Mouse (Mus musculus): ENCODE measurements around the gene Sp7.

Gene Sp7

DNA sequence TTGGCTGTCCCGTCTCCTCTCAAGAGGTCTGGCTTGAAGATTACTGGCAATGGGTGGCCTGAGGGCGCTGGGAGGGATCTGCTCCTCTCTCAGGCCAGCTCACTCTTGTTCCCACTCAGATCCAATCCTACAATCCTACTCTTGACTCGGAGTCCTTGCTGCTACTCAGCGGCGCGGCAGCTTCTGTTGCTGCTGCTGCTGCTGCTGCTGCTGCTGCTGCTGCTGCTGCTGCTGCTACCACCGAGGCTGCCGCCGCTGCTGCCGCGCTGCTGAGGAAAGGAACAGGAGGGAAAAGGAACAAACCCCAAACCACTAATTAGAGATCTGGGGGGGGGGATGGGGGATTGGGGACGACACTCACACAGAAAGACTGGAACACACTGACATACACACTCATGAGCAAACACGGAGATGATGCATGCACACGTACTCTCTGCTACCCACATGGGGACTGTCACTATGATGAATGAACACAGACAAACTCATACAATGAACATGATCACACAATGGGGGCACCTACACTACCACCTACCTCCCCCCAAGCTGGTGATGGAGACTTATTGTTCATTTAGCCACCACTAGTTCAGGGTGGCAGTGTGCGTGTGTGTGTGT lies at the start of gene Sp7:
TSS of gene Sp7 (minus strand) at position 450 of the 612 bp plus-strand sequence.
- DNase-seq (ENCODE audit: low read depth, low spot score): no peak

DNA sequence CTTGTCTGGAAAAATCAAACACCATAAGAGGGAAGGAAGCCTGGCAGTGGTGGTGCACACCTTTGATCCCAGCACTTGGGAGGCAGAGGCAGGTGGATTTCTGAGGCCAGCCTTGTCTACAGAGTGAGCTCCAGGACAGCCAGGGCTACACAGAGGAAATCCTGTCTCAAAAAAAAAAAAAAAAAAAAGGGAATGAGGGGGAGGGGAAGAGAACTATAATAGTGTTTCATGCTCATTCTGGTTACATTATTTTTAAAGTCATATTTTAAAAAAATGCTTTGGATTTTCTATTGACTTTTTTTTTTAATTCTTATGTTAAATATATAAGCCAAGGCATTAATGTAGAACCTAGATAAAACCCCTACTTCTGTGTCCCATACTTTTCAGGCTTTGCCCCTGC lies 46.7 kb upstream of the Sp7 start:
- DNase-seq (ENCODE audit: low read depth, low spot score): no peak

DNA sequence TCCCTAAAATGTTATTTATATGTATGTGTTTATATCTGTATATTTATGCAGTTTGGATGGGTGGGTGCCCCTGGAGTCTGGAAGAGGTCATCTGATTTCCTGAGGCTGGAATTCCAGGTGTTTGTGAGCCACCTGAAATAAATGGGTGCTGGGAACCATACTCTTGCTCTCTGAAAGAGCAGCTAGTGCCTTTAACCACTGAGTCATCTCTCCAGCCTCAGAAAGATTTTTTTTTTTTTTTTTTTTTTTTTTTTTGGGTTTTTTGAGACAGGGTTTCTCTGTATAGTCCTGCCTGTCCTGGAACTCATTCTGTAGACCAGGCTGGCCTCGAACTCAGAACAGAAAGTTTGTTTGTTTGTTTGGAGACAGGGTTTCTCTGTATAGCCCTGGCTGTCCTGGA lies 44.1 kb upstream of the Sp7 start:
- no peak for DNase-seq (ENCODE audit: low read depth, low spot score)

DNA sequence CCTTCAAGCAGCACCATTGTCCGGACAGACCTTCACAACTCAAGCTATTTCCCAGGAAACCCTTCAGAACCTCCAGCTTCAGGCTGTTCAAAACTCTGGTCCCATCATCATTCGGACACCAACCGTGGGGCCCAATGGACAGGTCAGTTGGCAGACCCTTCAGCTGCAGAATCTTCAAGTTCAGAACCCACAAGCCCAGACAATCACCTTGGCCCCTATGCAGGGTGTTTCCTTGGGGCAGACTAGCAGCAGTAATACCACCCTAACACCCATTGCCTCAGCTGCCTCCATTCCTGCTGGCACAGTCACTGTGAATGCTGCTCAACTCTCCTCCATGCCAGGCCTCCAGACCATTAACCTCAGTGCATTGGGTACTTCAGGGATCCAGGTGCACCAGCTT lies 42.3 kb upstream of the Sp7 start:
- DNase-seq (ENCODE audit: low read depth, low spot score): no peak

- no peak for DNase-seq (ENCODE audit: low read depth, low spot score)
These were observed 41.7 kb upstream of the Sp7 start for GRCm38 (mm10) chr15:102408558-102409130.

GRCm38 (mm10) chr15:102407681-102408557 lies 40.9 kb upstream of the Sp7 start:
- DNase-seq (ENCODE audit: low read depth, low spot score): no peak

DNA sequence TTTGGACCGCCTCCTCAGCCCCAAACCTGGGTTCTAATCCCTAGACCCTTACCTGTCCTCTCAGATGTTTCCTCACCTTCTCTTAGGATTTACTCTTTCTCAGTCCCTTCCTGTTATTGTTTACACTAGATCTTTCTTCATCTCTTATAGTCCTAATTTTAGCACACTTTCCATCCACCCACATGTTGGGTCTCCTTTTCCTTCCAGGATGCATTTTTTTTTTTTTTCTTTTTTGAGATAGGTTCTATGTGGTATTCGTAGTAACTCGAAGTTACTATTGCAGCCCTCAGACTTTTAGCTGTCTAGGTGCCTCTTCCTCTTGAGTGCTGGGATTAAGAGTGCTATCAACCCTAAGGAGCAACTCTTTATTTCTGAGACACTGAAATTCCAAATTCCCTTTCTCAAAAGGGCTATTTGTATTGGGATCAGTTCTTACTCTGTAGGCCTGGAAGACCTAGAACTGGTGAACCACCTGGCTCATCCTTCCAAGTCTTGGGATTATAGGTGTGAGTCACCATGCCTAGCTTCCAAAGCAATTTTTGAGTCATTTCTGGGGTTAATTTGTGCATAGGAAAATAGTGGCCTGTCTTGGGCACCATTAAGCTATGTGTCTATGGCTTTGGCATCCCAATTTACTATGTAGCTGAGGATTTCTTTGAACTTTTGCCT lies 40.1 kb upstream of the Sp7 start:
- no peak for DNase-seq (ENCODE audit: low read depth, low spot score)

DNA sequence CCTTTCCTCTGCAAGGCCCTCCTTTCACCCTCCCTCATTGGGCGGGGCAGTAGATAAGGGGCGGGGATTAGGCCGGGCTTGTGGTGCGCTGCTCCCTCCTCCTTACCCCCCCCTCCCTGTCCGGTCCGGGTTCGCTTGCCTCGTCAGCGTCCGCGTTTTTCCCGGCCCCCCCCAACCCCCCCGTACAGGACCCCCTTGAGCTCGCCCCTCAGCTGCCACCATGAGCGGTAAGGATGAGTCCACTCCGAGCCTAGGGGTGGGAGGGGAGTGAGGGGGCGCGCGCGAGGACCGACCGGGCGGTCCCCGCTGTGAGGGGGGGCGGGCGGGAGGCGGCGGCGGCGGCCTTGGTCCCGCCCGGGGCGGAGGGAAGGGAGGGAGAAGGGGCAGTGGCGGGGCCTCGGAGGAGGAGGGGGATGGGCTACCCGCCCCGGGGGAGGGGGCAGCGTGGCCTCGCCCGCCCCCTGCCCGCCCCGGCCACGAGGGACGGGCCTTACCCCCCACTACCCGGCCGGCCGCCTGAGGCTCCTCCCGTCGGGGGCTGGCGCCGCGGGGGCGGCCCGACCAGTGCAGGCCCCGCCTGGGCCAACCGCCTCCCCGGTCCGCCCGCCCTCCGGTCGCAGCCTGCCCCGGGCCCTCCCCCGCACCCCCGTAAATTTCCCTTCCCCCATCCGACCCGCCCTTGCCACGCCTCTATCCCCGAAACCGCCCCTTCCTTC lies 39.4 kb upstream of the Sp7 start:
- DNase-seq (ENCODE audit: low read depth, low spot score): peak; percentile 83

DNA sequence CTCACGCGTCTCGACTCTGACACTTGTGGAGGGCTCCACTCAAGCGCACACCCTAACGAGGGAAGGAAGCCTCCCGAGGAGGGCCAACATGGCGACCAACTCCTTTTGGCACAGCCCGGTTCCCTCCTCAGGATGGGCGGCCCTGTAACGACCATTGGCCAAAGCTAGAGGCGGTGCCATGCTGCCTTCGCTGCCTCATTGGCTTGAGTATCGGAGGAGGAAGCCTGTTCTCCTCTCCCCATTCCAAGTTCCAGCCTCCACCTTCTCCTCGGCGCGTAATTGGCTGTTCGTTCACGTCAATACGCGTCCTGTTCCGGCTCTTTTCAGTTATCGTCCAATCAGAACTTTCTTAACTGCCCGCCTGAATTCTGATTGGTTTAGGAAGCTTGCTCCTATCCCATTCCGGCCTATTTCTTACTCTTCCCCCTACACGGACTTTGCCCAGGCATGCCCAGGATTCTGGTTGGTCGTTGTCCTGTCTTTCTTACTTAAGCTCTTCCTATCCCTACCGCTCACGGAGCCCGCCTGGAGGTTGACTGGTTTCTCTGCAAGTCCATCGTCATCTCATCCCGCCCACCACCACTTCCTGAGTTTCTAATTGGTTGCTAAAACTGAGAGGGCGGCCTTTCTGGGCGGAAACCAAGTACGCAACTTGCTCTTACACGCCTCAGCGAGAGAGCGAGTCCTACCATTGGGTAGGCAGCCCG lies 38.7 kb upstream of the Sp7 start, which contains the start of gene Sp1:
TSS of gene Sp1 (plus strand) at position 655 of the 707 bp plus-strand sequence.
- peak; percentile 100 for DNase-seq (ENCODE audit: low read depth, low spot score)

- DNase-seq (ENCODE audit: low read depth, low spot score): no peak
These were observed 37.9 kb upstream of the Sp7 start for GRCm38 (mm10) chr15:102404608-102405488.

GRCm38 (mm10) chr15:102402210-102402609 lies 35.2 kb upstream of the Sp7 start:
- no peak for DNase-seq (ENCODE audit: low read depth, low spot score)

- peak; percentile 51 for DNase-seq (ENCODE audit: low read depth, low spot score)
These were observed 34.3 kb upstream of the Sp7 start for GRCm38 (mm10) chr15:102401278-102401677.

DNA sequence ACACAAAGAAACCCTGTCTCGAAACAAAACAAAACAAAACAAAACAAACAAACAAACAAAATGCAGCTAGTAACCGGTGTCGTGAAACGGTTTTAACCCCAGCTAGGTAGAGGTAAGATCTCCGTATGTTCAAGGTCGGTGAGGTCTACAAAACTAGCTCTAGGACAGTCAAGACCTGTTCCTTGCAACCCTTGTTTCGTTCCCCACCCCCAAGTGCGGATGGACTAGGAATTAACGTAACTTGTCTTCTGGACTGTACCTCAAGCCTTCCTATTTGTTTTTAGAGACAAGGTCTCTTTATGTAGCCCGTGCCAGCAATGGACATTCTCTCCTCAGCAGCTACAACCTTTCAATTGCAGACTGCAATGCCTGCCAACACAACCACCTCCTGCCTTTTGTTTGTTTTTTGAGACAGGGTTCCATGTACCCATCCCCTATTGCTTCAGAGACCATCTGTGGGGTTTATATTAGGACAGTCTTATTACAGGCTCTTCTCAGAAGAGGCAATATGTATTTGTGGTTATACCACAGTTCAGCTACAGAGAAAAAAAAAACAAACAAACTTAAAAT lies 33.6 kb upstream of the Sp7 start:
- DNase-seq (ENCODE audit: low read depth, low spot score): peak; percentile 61

GRCm38 (mm10) chr15:102399229-102400221 lies 32.5 kb upstream of the Sp7 start:
- peak; percentile 98 for DNase-seq (ENCODE audit: low read depth, low spot score)

GRCm38 (mm10) chr15:102398629-102399028 lies 31.6 kb upstream of the Sp7 start:
- peak; percentile 72 for DNase-seq (ENCODE audit: low read depth, low spot score)

GRCm38 (mm10) chr15:102395061-102395460 lies 28.1 kb upstream of the Sp7 start:
- no peak for DNase-seq (ENCODE audit: low read depth, low spot score)

DNA sequence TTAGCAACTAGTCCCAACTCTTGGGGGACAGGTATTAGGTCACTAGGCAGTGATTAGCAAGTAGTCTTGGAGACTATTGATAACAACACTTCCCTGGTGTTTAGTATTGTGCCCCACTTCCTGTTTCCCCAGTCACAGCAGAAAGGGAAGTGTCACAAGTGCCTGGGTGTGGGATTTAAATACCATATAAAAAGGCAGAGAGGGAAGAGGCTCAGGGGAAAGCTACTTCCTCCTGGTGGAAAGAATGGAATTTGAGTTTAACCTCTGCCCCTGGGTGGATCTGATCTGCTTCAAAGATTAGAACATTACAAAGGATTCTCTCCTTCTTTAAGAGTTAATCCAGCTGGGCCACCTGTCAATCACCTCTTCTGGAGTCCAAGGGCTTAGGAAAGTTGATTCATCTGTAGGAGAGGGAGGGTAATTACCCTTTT lies 26.6 kb upstream of the Sp7 start:
- peak; percentile 86 for DNase-seq (ENCODE audit: low read depth, low spot score)

DNA sequence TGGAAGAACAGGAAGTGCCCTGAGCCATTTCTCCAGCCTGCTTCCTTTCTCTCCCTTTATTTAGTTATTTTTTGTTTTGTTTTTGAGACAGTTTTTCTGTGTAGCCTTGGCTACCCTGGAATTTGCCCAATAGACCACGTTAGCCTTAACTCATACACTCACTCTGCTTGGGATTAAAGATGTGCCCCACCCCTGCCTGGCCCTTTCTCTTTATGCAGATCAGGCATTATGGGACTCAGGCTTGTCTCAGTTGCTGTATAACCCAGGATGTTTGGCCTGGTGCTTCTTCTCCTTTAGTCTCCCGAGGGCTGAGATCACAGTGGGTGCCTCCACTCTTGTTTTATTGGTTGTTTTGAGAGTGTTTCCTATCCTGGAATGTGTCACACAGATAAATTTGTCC lies 25.5 kb upstream of the Sp7 start:
- no peak for DNase-seq (ENCODE audit: low read depth, low spot score)

All from ES-CJ7 (cell line).